Mouse (Mus musculus) layer of hippocampus, adult 6 months (tissue): ENCODE measurements around the gene Mpp5. TPM values are rescaled to one million over a fixed set of nuclear protein-coding genes. Genes with fewer than 3 reads are reported as not detected.

ENCODE experiments used
- long read RNA-seq, 2 experiments: library from polyadenylated mRNA; unstranded; transcript quantifications; one replicate each; pipeline ENCODE4 v2.0.0; 2019 to 2020
- polyA plus RNA-seq: library from polyadenylated mRNA; unstranded; fragments of <200 nt; fragmentation: Nextera tagmentation; gene quantifications from 2 replicates; pipeline ENCODE4 v1.2.3, GENCODE M21; 2021

Gene Mpp5
- 11.8 and 14.6 TPM in 2 replicates for polyA plus RNA-seq
- long read RNA-seq, experiment 1, full-length matches to known transcripts, result 5 of 54 reads
- long read RNA-seq, experiment 1, partial matches to known transcripts, result 18 of 54 reads
- long read RNA-seq, experiment 1, other reads (novel, unspliced or antisense), result 31 of 54 reads
- long read RNA-seq, experiment 2, full-length matches to known transcripts, result 19 of 184 reads
- long read RNA-seq, experiment 2, partial matches to known transcripts, result 39 of 184 reads
- long read RNA-seq, experiment 2, other reads (novel, unspliced or antisense), result 126 of 184 reads

GRCm38 (mm10) chr12:78748557-78749377 is at the start of gene Mpp5:
Gene Mpp5 (plus strand): TSS chr12:78748907.

DNA sequence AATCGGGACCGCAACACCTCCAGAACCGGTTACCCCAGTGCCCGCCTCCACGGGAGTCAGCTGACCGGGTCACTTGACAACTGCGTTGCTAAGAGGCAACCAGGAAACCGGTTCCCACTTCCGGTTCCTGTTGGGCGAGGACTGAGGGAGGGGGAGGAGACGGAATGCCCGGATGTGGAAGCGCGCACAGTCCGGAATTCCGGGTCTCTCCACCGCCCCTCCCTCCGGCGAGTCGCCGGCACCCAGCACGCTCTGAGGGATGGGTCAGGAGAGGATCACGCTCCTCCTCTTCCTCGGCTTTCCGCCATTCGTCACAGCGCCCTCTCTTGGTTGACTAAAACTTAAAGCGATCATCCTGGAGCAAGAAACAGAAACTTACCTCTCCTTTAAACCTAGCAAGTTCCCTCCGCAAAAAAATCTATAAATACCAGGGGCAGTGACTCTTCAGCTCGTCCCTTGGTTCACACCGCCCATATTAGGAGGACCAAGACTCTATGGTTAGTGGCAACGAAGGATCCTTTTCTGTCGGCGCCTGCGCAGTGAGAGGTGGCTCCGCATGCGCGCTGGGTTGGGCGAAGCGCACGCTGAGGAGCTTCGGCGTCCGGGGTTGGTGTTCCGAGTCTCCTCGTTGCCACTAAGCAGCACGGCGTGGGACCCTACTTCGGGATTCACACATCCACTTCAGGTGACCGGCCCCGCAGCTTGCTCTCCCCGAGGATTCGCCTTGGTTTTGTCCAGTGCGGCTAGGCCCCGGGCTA is 113.0 kb downstream of the Mpp5 start, which contains the start of the genes Atp6v1d and Eif2s1:
Gene Atp6v1d (minus strand): TSS at position 143 of the 758 bp plus-strand sequence.
Gene Eif2s1 (plus strand): TSS at position 324 of the 758 bp plus-strand sequence.

Other genes with a start within 250 kb of the Mpp5 start
- gene Fam71d, start 57.4 kb upstream of the Mpp5 start, polyA plus RNA-seq, result not detected in 2 replicates
- gene Atp6v1d, start 112.7 kb downstream of the Mpp5 start, polyA plus RNA-seq, result 221 and 235 TPM in 2 replicates
- 59.0 and 66.4 TPM in 2 replicates for gene Eif2s1, start 112.9 kb downstream of the Mpp5 start, polyA plus RNA-seq
- 0.45 and 2.1 TPM in 2 replicates for gene Plek2, start 158.1 kb downstream of the Mpp5 start, polyA plus RNA-seq